Mouse (Mus musculus) embryonic fibroblast, embryonic 13.5 days (primary cell): ENCODE data around the gene AA986860. TPM values are rescaled to one million over a fixed set of nuclear protein-coding genes. Genes with fewer than 3 reads are reported as not detected.

Experiments
- H3K27ac ChIP-seq: 2 replicates; pipeline ENCODE4 v1.5.1; 2012; ENCODE audit warnings: low read length, control low read depth, inconsistent platforms; ENCODE audit not compliant: insufficient read depth
- H3K4me1 ChIP-seq: 2 replicates; pipeline ENCODE4 v1.6.1; 2011; ENCODE audit warnings: low read length; ENCODE audit not compliant: control insufficient read depth, insufficient read depth
- H3K4me3 ChIP-seq: 2 replicates; pipeline ENCODE4 v1.5.1; 2011; ENCODE audit warnings: mild to moderate bottlenecking, control low read depth, low read length; ENCODE audit not compliant: insufficient read depth
- CTCF ChIP-seq: IDR thresholded peaks from 2 replicates; pipeline ENCODE4 v1.5.1; 2011; ENCODE audit warnings: mild to moderate bottlenecking, control low read depth, low read length, moderate library complexity, borderline replicate concordance; ENCODE audit not compliant: insufficient read depth
- POLR2A ChIP-seq: IDR thresholded peaks from 2 replicates; pipeline ENCODE4 v1.6.1; 2011; ENCODE audit warnings: low read depth, mild to moderate bottlenecking, control low read depth, low read length, moderate library complexity
- polyA plus RNA-seq: library from polyadenylated mRNA; stranded (reverse); fragments of >200 nt; gene quantifications from 2 replicates; pipeline ENCODE4 v1.2.4, GENCODE M21; 2011; ENCODE audit warnings: low read depth; ENCODE audit not compliant: missing spikeins, insufficient read length

Gene AA986860
- polyA plus RNA-seq, 1 experiment = 1.8 TPM

GRCm38 (mm10) chr1:130743775-130744174 lies 12.0 kb downstream of the AA986860 start:
- no peak overlapping the region for H3K27ac ChIP-seq
- H3K4me1 ChIP-seq = peaks cover 16% of the 10 kb centered on the region; the same call in 1 of the 2 replicates
- TF ChIP-seq CTCF (no peak), POLR2A (no peak)
- H3K4me3 ChIP-seq = no peak overlapping the region

GRCm38 (mm10) chr1:130744217-130744616 lies 12.4 kb downstream of the AA986860 start:
- H3K4me1 ChIP-seq = peaks cover 16% of the 10 kb centered on the region; the same call in 1 of the 2 replicates
- no peak overlapping the region for H3K27ac ChIP-seq
- no peak for TF ChIP-seq POLR2A
- no peak overlapping the region for H3K4me3 ChIP-seq

- Histone ChIP-seq H3K27ac (no peak overlapping the region), H3K4me1 (peaks cover 16% of the 10 kb centered on the region; the same call in 1 of the 2 replicates)
- no peak for TF ChIP-seq CTCF
- TF ChIP-seq POLR2A = no peak
Measured at GRCm38 (mm10) chr1:130744961-130745360, 13.2 kb downstream of the AA986860 start.

GRCm38 (mm10) chr1:130745591-130745990 lies 13.8 kb downstream of the AA986860 start:
- TF ChIP-seq POLR2A (no peak), CTCF (no peak)
- no peak overlapping the region for H3K27ac ChIP-seq
- peaks cover 14% of the 10 kb centered on the region; the same call in 1 of the 2 replicates for H3K4me1 ChIP-seq
- H3K4me3 ChIP-seq = no peak overlapping the region

More at GRCm38 (mm10) chr1:130744961-130745360, 13.2 kb downstream of the AA986860 start:
- no peak overlapping the region for H3K4me3 ChIP-seq

- Histone ChIP-seq H3K27ac (no peak overlapping the region), H3K4me1 (peaks cover 8% of the 10 kb centered on the region; the same call in 1 of the 2 replicates), H3K4me3 (no peak overlapping the region)
- no peak for TF ChIP-seq CTCF
- no peak for TF ChIP-seq POLR2A
Measured at GRCm38 (mm10) chr1:130746819-130747218, 15.0 kb downstream of the AA986860 start.

- H3K4me3 ChIP-seq = no peak overlapping the region
- TF ChIP-seq CTCF (no peak), POLR2A (no peak)
- H3K4me1 ChIP-seq = no peaks in the 10 kb centered on the region
- no peak overlapping the region for H3K27ac ChIP-seq
Measured at GRCm38 (mm10) chr1:130759689-130760088, 27.9 kb downstream of the AA986860 start.

- Histone ChIP-seq H3K4me3 (no peak overlapping the region), H3K27ac (no peak overlapping the region), H3K4me1 (no peaks in the 10 kb centered on the region)
- TF ChIP-seq CTCF (no peak), POLR2A (no peak)
Measured at GRCm38 (mm10) chr1:130761597-130761996, 29.8 kb downstream of the AA986860 start.

- TF ChIP-seq POLR2A (no peak), CTCF (no peak)
- no peak overlapping the region for H3K27ac ChIP-seq
- no peak overlapping the region for H3K4me3 ChIP-seq
- H3K4me1 ChIP-seq = no peaks in the 10 kb centered on the region
Measured at GRCm38 (mm10) chr1:130762045-130762760, 30.4 kb downstream of the AA986860 start.

- no peaks in the 10 kb centered on the region for H3K4me1 ChIP-seq
- H3K4me3 ChIP-seq = no peak overlapping the region
- no peak for TF ChIP-seq CTCF
- no peak for TF ChIP-seq POLR2A
- H3K27ac ChIP-seq = no peak overlapping the region
Measured at GRCm38 (mm10) chr1:130764027-130764461, 32.3 kb downstream of the AA986860 start.

- TF ChIP-seq POLR2A = no peak
- no peak overlapping the region for H3K27ac ChIP-seq
- no peak overlapping the region for H3K4me3 ChIP-seq
- H3K4me1 ChIP-seq = no peaks in the 10 kb centered on the region
Measured at GRCm38 (mm10) chr1:130767066-130767465, 35.3 kb downstream of the AA986860 start.
